Mouse (Mus musculus) cortical plate, adult 2 months (tissue): ENCODE measurements at regions not wholly inside any gene's neighbourhood (a gene's known extent, or its start where the extent isn't known, plus 50 kb on each side); places are given as distances from the start of the nearest gene placed in this dataset.

Source experiments
- CTCF ChIP-seq: fragments of 200-500 bp; IDR thresholded peaks from 2 replicates; pipeline ENCODE4 v1.5.1; 2011; ENCODE audit warnings: mild to moderate bottlenecking, control low read depth, low read length; ENCODE audit not compliant: insufficient read depth; ENCODE audit errors: extremely low read depth
- POLR2A ChIP-seq: fragments of 200-500 bp; IDR thresholded peaks from 2 replicates; pipeline ENCODE4 v1.6.1; 2011; ENCODE audit warnings: mild to moderate bottlenecking, low read length, control low read depth; ENCODE audit not compliant: insufficient read depth; ENCODE audit errors: extremely low read depth

GRCm38 (mm10) chr12:54453343-54453742 lies 203.0 kb downstream of the Sptssa start:
- no peak for TF ChIP-seq CTCF
- no peak for TF ChIP-seq POLR2A
